Mouse (Mus musculus): ENCODE data around the gene Wdr63. TPM values are rescaled to one million over a fixed set of nuclear protein-coding genes. Genes with fewer than 3 reads are reported as not detected.

Gene Wdr63
- polyA plus RNA-seq (2015; fragmentation: Nextera tagmentation; extraction: Ambion mirVana): 0.09 and 0.19 TPM in 2 replicates

- H3K36me3 ChIP-seq: no peaks in the 10 kb centered on the region
- no peak within 1 kb of the TSS for H3K27ac ChIP-seq
- peaks cover 3% of the 10 kb centered on the region; the same call in 1 of the 2 replicates for H3K4me1 ChIP-seq (replicated peaks)
- peak within 1 kb of the TSS; percentile 88 for H3K4me2 ChIP-seq
- 0 out of 2 replicates have a peak, but pooled peaks cover 4% of the 10 kb centered on the region for H3K27me3 ChIP-seq
- H3K4me3 ChIP-seq: peak within 1 kb of the TSS; percentile 52
- no peaks in the 10 kb centered on the region for H3K9me3 ChIP-seq (replicated peaks)
- ATAC-seq (replicated peaks; ENCODE audit: insufficient number of reproducible peaks, insufficient read depth, low FRiP score, low read depth): peak; percentile 88
- WGBS: 12% methylated on average over 18 of the region's 18 CpGs
- peak within 1 kb of the TSS; percentile 37 for H3K9ac ChIP-seq
Observed at GRCm38 (mm10) chr3:146107921-146108571, at the start of gene Wdr63. Gene Wdr63, minus strand, starts transcription at chr3:146108130.

DNA sequence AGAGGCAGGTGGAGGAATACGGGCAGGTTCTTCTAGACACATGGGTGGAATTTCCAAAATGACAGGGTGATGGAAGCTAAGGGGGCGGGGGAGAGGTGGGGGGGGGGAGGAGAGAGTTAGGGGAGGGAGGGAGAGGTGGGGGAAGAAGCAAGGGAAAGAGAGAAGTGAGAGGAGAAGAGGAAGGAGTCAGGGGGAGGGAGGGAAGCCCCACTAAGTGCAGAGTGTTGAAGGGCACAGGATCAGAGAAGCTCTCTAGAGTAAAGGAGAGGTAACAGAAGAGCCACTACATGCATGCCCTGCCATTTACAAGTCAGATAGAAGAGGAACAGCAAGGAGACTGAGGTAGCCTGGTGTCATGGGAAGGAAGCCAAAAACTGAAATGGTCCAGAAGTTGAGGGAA lies 48.9 kb upstream of the Wdr63 start:
- H3K36me3 ChIP-seq: no peaks in the 10 kb centered on the region
- peaks cover 5% of the 10 kb centered on the region for H3K4me1 ChIP-seq (replicated peaks)
- H3K9ac ChIP-seq: no peak overlapping the region
- H3K4me2 ChIP-seq: no peak overlapping the region
- 73% methylated on average over 1 of the region's 2 CpGs for WGBS
- H3K27ac ChIP-seq: no peak overlapping the region
- no peaks in the 10 kb centered on the region for H3K9me3 ChIP-seq (replicated peaks)
- H3K27me3 ChIP-seq: 0 out of 2 replicates have a peak, but pooled peaks cover 3% of the 10 kb centered on the region
- no peak overlapping the region for H3K4me3 ChIP-seq
- no peak for ATAC-seq (replicated peaks; ENCODE audit: insufficient number of reproducible peaks, insufficient read depth, low FRiP score, low read depth)

DNA sequence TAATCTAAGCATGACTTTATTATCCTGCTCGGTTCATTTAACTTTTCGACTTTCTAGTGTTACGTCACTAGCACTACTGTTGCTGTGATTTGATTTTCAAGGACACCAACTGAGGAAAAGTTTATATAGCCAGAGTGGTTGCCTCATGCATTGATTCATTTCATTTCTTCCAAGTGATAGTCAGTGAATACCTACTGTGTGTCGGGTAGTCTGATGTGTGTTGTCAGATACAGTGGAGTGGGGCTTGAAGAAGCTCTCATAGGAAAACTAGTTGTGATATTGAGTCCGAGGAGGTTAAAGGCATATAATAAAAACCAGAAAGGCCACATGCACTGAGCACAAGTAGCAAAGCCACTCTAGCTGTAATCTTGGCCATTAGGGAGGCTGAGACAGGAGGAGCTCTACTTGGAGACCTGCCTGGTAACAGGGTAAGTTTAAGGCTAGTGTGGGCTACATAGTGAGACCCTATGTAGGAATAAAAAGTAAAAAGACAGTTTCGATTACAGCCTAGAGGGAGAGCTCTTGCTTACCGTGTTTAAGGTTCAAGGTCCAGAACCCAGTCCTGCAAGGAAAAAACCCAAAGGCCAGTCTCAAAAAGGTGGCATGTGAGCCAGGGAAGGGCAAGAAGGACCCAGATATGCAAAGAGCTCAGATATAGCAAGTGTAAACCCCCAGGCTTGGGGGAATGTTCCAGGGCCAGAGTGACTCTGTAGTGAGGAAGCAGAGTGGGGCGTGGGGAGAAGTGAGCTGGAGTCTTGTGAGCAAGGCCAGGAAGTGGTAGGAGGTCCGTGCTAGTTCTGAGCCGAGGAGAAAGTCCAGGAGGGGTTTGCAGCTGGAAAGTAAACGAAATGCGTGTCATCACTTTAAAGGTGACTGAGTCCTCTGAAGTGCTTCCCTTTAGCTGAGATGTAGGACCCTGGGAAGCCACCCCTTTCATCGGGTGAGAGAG lies 48.0 kb upstream of the Wdr63 start:
- Histone ChIP-seq H3K4me1 (replicated peaks) (peaks cover 5% of the 10 kb centered on the region), H3K27me3 (peaks cover 10% of the 10 kb centered on the region; the same call in 1 of the 2 replicates), H3K27ac (no peak overlapping the region), H3K9ac (no peak overlapping the region), H3K4me2 (no peak overlapping the region), H3K4me3 (no peak overlapping the region), H3K36me3 (no peaks in the 10 kb centered on the region), H3K9me3 (replicated peaks) (no peaks in the 10 kb centered on the region)
- ATAC-seq (replicated peaks; ENCODE audit: insufficient number of reproducible peaks, insufficient read depth, low FRiP score, low read depth): no peak
- WGBS: 60% methylated on average over 13 of the region's 13 CpGs

DNA sequence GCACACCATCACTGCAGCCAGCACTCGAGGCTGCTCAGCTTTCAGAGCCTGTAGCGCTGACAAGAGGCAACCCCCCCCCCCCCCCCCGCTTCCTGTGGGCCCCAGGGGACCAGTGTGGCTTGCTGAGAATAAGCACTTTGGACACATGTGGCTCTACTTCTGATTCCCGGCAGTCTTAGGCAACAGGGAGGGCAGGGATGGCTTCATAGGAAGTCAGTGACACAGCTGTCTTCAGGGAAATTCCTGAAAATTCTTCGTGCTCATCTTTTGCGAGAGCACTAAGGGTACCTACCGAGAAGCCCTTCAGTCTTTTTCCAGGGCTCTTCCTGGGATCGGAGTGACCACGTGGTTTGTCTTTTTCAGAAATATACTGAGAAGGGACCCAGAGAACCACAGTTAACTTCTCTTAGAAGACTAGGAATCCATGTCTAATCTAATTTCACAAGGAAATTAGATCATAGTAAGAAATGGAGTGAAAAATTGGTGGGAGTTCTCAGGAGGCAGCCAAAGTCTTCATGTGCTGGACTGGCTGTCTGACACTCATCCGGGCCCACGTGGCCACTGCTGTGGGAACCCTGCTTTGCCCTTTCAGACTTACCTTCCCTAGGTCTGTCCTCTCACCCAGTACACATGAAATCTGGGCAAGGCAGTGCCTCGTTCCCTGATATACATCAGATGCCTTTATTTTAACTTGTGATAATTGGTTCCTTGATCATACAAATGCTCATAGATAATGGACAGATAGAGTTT lies 46.1 kb upstream of the Wdr63 start:
- H3K27ac ChIP-seq: no peak overlapping the region
- WGBS: 26% methylated on average over 12 of the region's 12 CpGs

GRCm38 (mm10) chr3:146152913-146153312 lies 45.0 kb upstream of the Wdr63 start:
- Histone ChIP-seq H3K4me1 (replicated peaks) (peaks cover 17% of the 10 kb centered on the region), H3K27me3 (peaks cover 18% of the 10 kb centered on the region; the same call in 1 of the 2 replicates), H3K27ac (no peak overlapping the region), H3K9me3 (replicated peaks) (no peaks in the 10 kb centered on the region), H3K4me2 (no peak overlapping the region), H3K9ac (no peak overlapping the region), H3K36me3 (no peaks in the 10 kb centered on the region), H3K4me3 (no peak overlapping the region)
- ATAC-seq (replicated peaks; ENCODE audit: insufficient number of reproducible peaks, insufficient read depth, low FRiP score, low read depth): no peak
- WGBS: 71% methylated on average over 2 of the region's 2 CpGs

More for the DNA sequence above, 46.1 kb upstream of the Wdr63 start:
- peak overlapping the region; percentile 13; the same call in 1 of the 2 replicates for H3K4me2 ChIP-seq
- no peaks in the 10 kb centered on the region for H3K36me3 ChIP-seq
- no peaks in the 10 kb centered on the region for H3K9me3 ChIP-seq (replicated peaks)
- peaks cover 18% of the 10 kb centered on the region; the same call in 1 of the 2 replicates for H3K27me3 ChIP-seq
- ATAC-seq (replicated peaks; ENCODE audit: insufficient number of reproducible peaks, insufficient read depth, low FRiP score, low read depth): no peak
- H3K4me1 ChIP-seq (replicated peaks): peaks cover 17% of the 10 kb centered on the region
- H3K4me3 ChIP-seq: no peak overlapping the region
- H3K9ac ChIP-seq: no peak overlapping the region

- H3K4me3 ChIP-seq: no peak overlapping the region
- peaks cover 18% of the 10 kb centered on the region; the same call in 1 of the 2 replicates for H3K27me3 ChIP-seq
- no peaks in the 10 kb centered on the region for H3K36me3 ChIP-seq
- peaks cover 17% of the 10 kb centered on the region for H3K4me1 ChIP-seq (replicated peaks)
- no peak for ATAC-seq (replicated peaks; ENCODE audit: insufficient number of reproducible peaks, insufficient read depth, low FRiP score, low read depth)
- H3K27ac ChIP-seq: no peak overlapping the region
- no peak overlapping the region for H3K9ac ChIP-seq
- WGBS: 84% methylated on average over 8 of the region's 8 CpGs
- H3K9me3 ChIP-seq (replicated peaks): no peaks in the 10 kb centered on the region
- no peak overlapping the region for H3K4me2 ChIP-seq
Observed at GRCm38 (mm10) chr3:146152348-146152747, 44.4 kb upstream of the Wdr63 start.

- WGBS: 86% methylated on average over 8 of the region's 8 CpGs
Observed at GRCm38 (mm10) chr3:146151755-146152154, 43.8 kb upstream of the Wdr63 start.

DNA sequence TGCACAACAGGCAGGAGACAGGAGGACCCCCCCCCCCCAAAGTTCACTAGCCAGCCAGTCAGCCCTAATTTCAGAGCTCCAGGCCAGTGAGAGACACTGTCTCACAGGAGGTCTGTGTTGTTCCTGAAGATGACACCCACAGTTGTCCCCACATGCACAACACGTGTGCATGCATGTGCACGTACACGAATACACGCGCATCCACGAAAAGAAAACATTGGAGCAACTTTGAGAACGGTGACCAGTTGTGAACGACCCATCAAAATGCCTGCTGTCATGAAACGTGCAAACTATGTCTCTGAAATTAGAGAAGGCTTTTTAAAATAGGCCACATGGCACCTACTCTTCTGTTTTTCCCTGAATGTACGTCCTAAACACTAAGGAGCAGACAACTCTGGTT lies 43.4 kb upstream of the Wdr63 start:
- Histone ChIP-seq H3K4me3 (no peak overlapping the region), H3K9me3 (replicated peaks) (no peaks in the 10 kb centered on the region), H3K9ac (no peak overlapping the region), H3K27ac (no peak overlapping the region), H3K27me3 (peaks cover 18% of the 10 kb centered on the region; the same call in 1 of the 2 replicates), H3K4me1 (replicated peaks) (peaks cover 17% of the 10 kb centered on the region), H3K4me2 (no peak overlapping the region), H3K36me3 (no peaks in the 10 kb centered on the region)
- no peak for ATAC-seq (replicated peaks; ENCODE audit: insufficient number of reproducible peaks, insufficient read depth, low FRiP score, low read depth)
- 91% methylated on average over 10 of the region's 10 CpGs for WGBS

More at GRCm38 (mm10) chr3:146151755-146152154, 43.8 kb upstream of the Wdr63 start:
- Histone ChIP-seq H3K36me3 (no peaks in the 10 kb centered on the region), H3K27me3 (peaks cover 18% of the 10 kb centered on the region; the same call in 1 of the 2 replicates), H3K4me2 (no peak overlapping the region), H3K4me3 (no peak overlapping the region), H3K9me3 (replicated peaks) (no peaks in the 10 kb centered on the region), H3K4me1 (replicated peaks) (peaks cover 17% of the 10 kb centered on the region), H3K27ac (no peak overlapping the region), H3K9ac (no peak overlapping the region)
- no peak for ATAC-seq (replicated peaks; ENCODE audit: insufficient number of reproducible peaks, insufficient read depth, low FRiP score, low read depth)

DNA sequence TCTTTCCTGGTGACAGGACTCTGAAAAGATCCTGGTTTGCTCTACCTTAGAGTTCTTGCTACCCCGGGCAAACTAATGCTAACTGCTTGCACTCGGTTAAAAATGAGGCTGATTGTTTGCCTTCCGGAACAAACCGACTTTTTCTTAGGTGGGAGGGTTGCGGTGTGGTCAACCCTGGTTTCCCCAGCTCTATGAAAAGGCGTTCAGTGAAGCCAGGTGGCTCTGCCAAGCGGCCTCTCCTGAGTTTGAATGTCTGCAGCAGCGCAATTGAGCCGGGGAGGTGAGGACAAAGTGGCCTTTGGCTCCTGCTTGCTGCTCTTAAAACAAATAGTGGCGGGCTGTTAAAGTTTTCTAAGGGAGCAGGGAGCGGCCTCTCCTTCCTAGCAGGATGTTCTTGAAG lies 42.6 kb upstream of the Wdr63 start:
- H3K9me3 ChIP-seq (replicated peaks): no peaks in the 10 kb centered on the region
- peak overlapping the region; percentile 5; the same call in 1 of the 2 replicates for H3K27ac ChIP-seq
- peaks cover 17% of the 10 kb centered on the region for H3K4me1 ChIP-seq (replicated peaks)
- no peak for ATAC-seq (replicated peaks; ENCODE audit: insufficient number of reproducible peaks, insufficient read depth, low FRiP score, low read depth)
- 29% methylated on average over 11 of the region's 11 CpGs for WGBS
- H3K9ac ChIP-seq: peak overlapping the region; percentile 53; the same call in 1 of the 2 replicates
- H3K27me3 ChIP-seq: peaks cover 18% of the 10 kb centered on the region; the same call in 1 of the 2 replicates
- H3K36me3 ChIP-seq: no peaks in the 10 kb centered on the region
- peak overlapping the region; percentile 55 for H3K4me3 ChIP-seq
- peak overlapping the region; percentile 98 for H3K4me2 ChIP-seq

GRCm38 (mm10) chr3:146150058-146150400 lies 42.1 kb upstream of the Wdr63 start:
- peaks cover 17% of the 10 kb centered on the region for H3K4me1 ChIP-seq (replicated peaks)
- H3K4me3 ChIP-seq: peak overlapping the region; percentile 55
- peaks cover 18% of the 10 kb centered on the region; the same call in 1 of the 2 replicates for H3K27me3 ChIP-seq
- 0% methylated on average over 26 of the region's 26 CpGs for WGBS
- ATAC-seq (replicated peaks; ENCODE audit: insufficient number of reproducible peaks, insufficient read depth, low FRiP score, low read depth): peak; percentile 38; the same call in 1 of the 2 replicates
- no peaks in the 10 kb centered on the region for H3K36me3 ChIP-seq
- no peaks in the 10 kb centered on the region for H3K9me3 ChIP-seq (replicated peaks)
- H3K4me2 ChIP-seq: peak overlapping the region; percentile 98
- H3K27ac ChIP-seq: peak overlapping the region; percentile 5; the same call in 1 of the 2 replicates
- H3K9ac ChIP-seq: peak overlapping the region; percentile 53
